Mouse (Mus musculus): Measurements from ENCODE around the gene Gm20388.

DNA sequence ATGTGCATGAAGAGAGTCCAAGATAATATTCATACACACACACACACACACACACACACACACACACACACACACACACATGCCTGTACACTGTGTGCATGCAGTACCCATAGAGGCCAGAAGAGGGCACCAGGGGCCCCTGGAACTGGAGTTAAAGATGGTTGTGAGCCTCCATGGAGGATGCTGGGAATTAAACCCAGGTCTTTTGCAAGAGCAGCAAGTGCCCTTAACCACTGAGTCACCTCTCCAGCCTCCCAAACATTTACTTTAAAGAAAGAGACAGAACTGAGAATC is 787.3 kb downstream of the Gm20388 start:
- peak; percentile 66 for TF ChIP-seq CTCF (IDR thresholded peaks at IDR 0.05; ENCODE audit: low read depth)
- no peak for TF ChIP-seq EP300 (optimal IDR thresholded peaks at IDR 0.05)
